Mouse (Mus musculus): ENCODE results near the gene Speer4f2.

- TF ChIP-seq CTCF (IDR thresholded peaks at IDR 0.05) (no peak), EP300 (IDR thresholded peaks at IDR 0.05) (no peak)
Observed at GRCm38 (mm10) chr5:17328946-17329566, 43.9 kb upstream of the Speer4f2 start.

All from lung, postnatal 0 days (tissue).